Mouse (Mus musculus): ENCODE results near the gene Ggcx. TPM values are rescaled to one million over a fixed set of nuclear protein-coding genes. Genes with fewer than 3 reads are reported as not detected.
"Not testable (repeated sequence)": the region's sequence is repeated elsewhere in the genome, so short reads cannot be mapped to it uniquely, and the experiment has no call there.

Ggcx gene
- total RNA-seq, 2 experiments from 2014 or later = 18.6 to 21.1 TPM

GRCm38 (mm10) chr6:72458418-72458817, 44.3 kb downstream of the Ggcx start:
- intact Hi-C loops (cut with DNase I) = no loop called here
- DNase-seq = no peak

GRCm38 (mm10) chr6:72458921-72459320, 44.8 kb downstream of the Ggcx start:
- no peak for DNase-seq
- intact Hi-C loops (cut with DNase I) = no loop called here

- intact Hi-C loops (cut with DNase I) = no loop called here
Observed at GRCm38 (mm10) chr6:72460036-72460801, 46.1 kb downstream of the Ggcx start.

GRCm38 (mm10) chr6:72462550-72463257, 48.6 kb downstream of the Ggcx start:
- intact Hi-C loops (cut with DNase I); DNase-seq: not testable (repeated sequence)

More at GRCm38 (mm10) chr6:72460036-72460801, 46.1 kb downstream of the Ggcx start:
- DNase-seq = no peak

- DNase-seq = no peak
- intact Hi-C loops (cut with DNase I) = no loop called here
Observed at GRCm38 (mm10) chr6:72465361-72466157, 51.5 kb downstream of the Ggcx start.

- intact Hi-C loops (cut with DNase I) = no loop called here
- DNase-seq = no peak
Observed at GRCm38 (mm10) chr6:72466171-72466570, 52.1 kb downstream of the Ggcx start.

- no peak for DNase-seq
- intact Hi-C loops (cut with DNase I) = no loop called here
Observed at GRCm38 (mm10) chr6:72473264-72474041, 59.3 kb downstream of the Ggcx start.

GRCm38 (mm10) chr6:72475221-72475985, 61.3 kb downstream of the Ggcx start:
- no peak for DNase-seq
- intact Hi-C loops (cut with DNase I) = no loop called here

- intact Hi-C loops (cut with DNase I) = no loop called here
- DNase-seq = no peak
Observed at GRCm38 (mm10) chr6:72476836-72477235, 62.7 kb downstream of the Ggcx start.

- intact Hi-C loops (cut with DNase I) = no loop called here
- no peak for DNase-seq
Observed at GRCm38 (mm10) chr6:72477621-72478020, 63.5 kb downstream of the Ggcx start.

GRCm38 (mm10) chr6:72478691-72479090, 64.6 kb downstream of the Ggcx start:
- intact Hi-C loops (cut with DNase I); DNase-seq: not testable (repeated sequence)

GRCm38 (mm10) chr6:72479645-72480421, 65.7 kb downstream of the Ggcx start:
- no peak for DNase-seq
- intact Hi-C loops (cut with DNase I) = no loop called here

- DNase-seq = no peak
- intact Hi-C loops (cut with DNase I) = no loop called here
Observed at GRCm38 (mm10) chr6:72480422-72480702, 66.3 kb downstream of the Ggcx start.

Other genes starting within 250 kb of the Ggcx start
- gene Atoh8, start 178.7 kb upstream of the Ggcx start, total RNA-seq (2021) = 1 to 10 TPM; 1.8 TPM
- gene Sftpb, start 109.7 kb upstream of the Ggcx start, total RNA-seq (2021) = under 1 TPM in 1 of 2 experiments, not detected in 1; 0.26 TPM
- gene Usp39, start 69.1 kb upstream of the Ggcx start, total RNA-seq (2021) = 10 to 100 TPM; 36.2 to 37.1 TPM
- 10 to 100 TPM; 17.2 to 19.3 TPM for gene 0610030E20Rik, start 67.0 kb upstream of the Ggcx start, total RNA-seq (2021)
- 10 to 100 TPM; 28.5 to 32.2 TPM for gene Tmem150a, start 58.9 kb upstream of the Ggcx start, total RNA-seq (2021)
- gene Rnf181, start 47.4 kb upstream of the Ggcx start, total RNA-seq (2021) = 10 to 100 TPM; 56.5 to 57.0 TPM
- 1 to 10 TPM; 5.9 to 8.4 TPM for gene Vamp5, start 33.8 kb upstream of the Ggcx start, total RNA-seq (2021)
- 1 to 10 TPM; 7.2 to 7.3 TPM for gene Vamp8, start 23.6 kb upstream of the Ggcx start, total RNA-seq (2021)
- 100 to 1,000 TPM; 184 to 193 TPM for gene Mat2a, start 25.2 kb downstream of the Ggcx start, total RNA-seq (2021)
- under 1 TPM; 0.36 to 0.68 TPM for gene Sh2d6, start 107.4 kb downstream of the Ggcx start, total RNA-seq (2021)
- gene Capg, start 130.1 kb downstream of the Ggcx start, total RNA-seq (2021) = 1 to 10 TPM; 2.1 to 3.4 TPM
- gene Elmod3, start 184.1 kb downstream of the Ggcx start, total RNA-seq (2021) = 10 to 100 TPM; 11.9 to 12.1 TPM
- 10 to 100 TPM; 16.3 to 20.3 TPM for gene Retsat, start 184.2 kb downstream of the Ggcx start, total RNA-seq (2021)
- gene Tgoln1, start 202.7 kb downstream of the Ggcx start, total RNA-seq (2021) = 10 to 100 TPM; 29.7 to 30.3 TPM